Mouse (Mus musculus) stomach, postnatal 0 days (tissue): ENCODE measurements around the gene Mast4. TPM values are rescaled to one million over a fixed set of nuclear protein-coding genes. Genes with fewer than 3 reads are reported as not detected.

Source experiments
- ATAC-seq: fragments of 200-750 bp; cut with Nextera tagmentation; 2 replicates; pipeline ENCODE4 v1.8.0; 2017; ENCODE audit not compliant: low FRiP score, low TSS enrichment
- DNase-seq: peaks from one replicate; pipeline ENCODE4 v3.0.0-alpha.2; 2016; ENCODE audit warnings: low spot score
- H3K27ac ChIP-seq: fragments of 300-500 bp; sonication (generic); replicated peaks from 2 replicates; pipeline ENCODE4 v1.5.1; 2014; ENCODE audit warnings: mild to moderate bottlenecking, control low read depth
- H3K27me3 ChIP-seq: fragments of 300-500 bp; sonication (generic); 2 replicates; pipeline ENCODE4 v1.6.1; 2014; ENCODE audit warnings: low read length; ENCODE audit not compliant: control insufficient read depth, insufficient read depth
- H3K36me3 ChIP-seq: fragments of 300-500 bp; sonication (generic); 2 replicates; pipeline ENCODE4 v1.6.1; 2014; ENCODE audit warnings: low read length, mixed read lengths; ENCODE audit not compliant: control insufficient read depth, insufficient read depth
- H3K4me1 ChIP-seq: fragments of 300-500 bp; sonication (generic); replicated peaks from 2 replicates; pipeline ENCODE4 v1.6.1; 2014; ENCODE audit warnings: antibody characterized with exemption; ENCODE audit not compliant: control insufficient read depth, insufficient read depth
- H3K4me2 ChIP-seq: fragments of 300-500 bp; sonication (generic); replicated peaks from 2 replicates; pipeline ENCODE4 v1.6.1; 2014; ENCODE audit warnings: low read depth, mild to moderate bottlenecking, control low read depth, moderate library complexity
- H3K4me3 ChIP-seq: fragments of 300-500 bp; sonication (generic); 2 replicates; pipeline ENCODE4 v1.5.1; 2014; ENCODE audit warnings: low read depth, low read length, control low read depth
- H3K9ac ChIP-seq: fragments of 300-500 bp; sonication (generic); 2 replicates; pipeline ENCODE4 v1.6.1; 2014; ENCODE audit warnings: mild to moderate bottlenecking, low read length, control low read depth, mixed read lengths
- H3K9me3 ChIP-seq: fragments of 300-500 bp; sonication (generic); 2 replicates; pipeline ENCODE4 v1.6.1; 2016; ENCODE audit warnings: low read length; ENCODE audit not compliant: control insufficient read depth
- CTCF ChIP-seq: IDR thresholded peaks from 2 replicates; pipeline ENCODE4 v1.5.1; 2016; ENCODE audit warnings: antibody characterized with exemption, low read depth, mild to moderate bottlenecking, moderate library complexity
- EP300 ChIP-seq: optimal IDR thresholded peaks from 2 replicates; pipeline ENCODE3; 2016; ENCODE audit warnings: antibody characterized with exemption
- WGBS: fragments of 180-500 bp; shearing (Covaris S2); extraction: QIAGEN DNeasy Blood & Tissue Kit; methylation state at CpG from one replicate; pipeline ENCODE4 v1.1.7; 2014; 5-methylcytosine and 5-hydroxymethylcytosine counted together
- polyA plus RNA-seq: library from polyadenylated mRNA; unstranded; fragments of >200 nt; fragmentation: Nextera tagmentation; extraction: Ambion mirVana; gene quantifications from 2 replicates; pipeline ENCODE4 v1.2.1, GENCODE M21; 2015

Mast4 gene
- polyA plus RNA-seq, 1 experiment from 2014 or later, result 18.2 TPM

GRCm38 (mm10) chr13:103232171-103232570, 102.1 kb downstream of the Mast4 start:
- 90% methylated on average over 7 of the region's 7 CpGs for WGBS
- ATAC-seq (no peak), DNase-seq (no peak)
- Histone ChIP-seq H3K27me3 (no peaks in the 10 kb centered on the region), H3K27ac (no peak overlapping the region), H3K9me3 (no peaks in the 10 kb centered on the region), H3K4me1 (no peaks in the 10 kb centered on the region), H3K4me3 (no peak overlapping the region), H3K4me2 (no peak overlapping the region), H3K9ac (no peak overlapping the region), H3K36me3 (no peaks in the 10 kb centered on the region)
- TF ChIP-seq EP300 (no peak), CTCF (no peak)

- no peak for ATAC-seq
- no peak for DNase-seq
- no peaks in the 10 kb centered on the region for H3K9me3 ChIP-seq
- no peak overlapping the region for H3K9ac ChIP-seq
- 80% methylated on average over 4 of the region's 4 CpGs for WGBS
- H3K27me3 ChIP-seq, result no peaks in the 10 kb centered on the region
- no peaks in the 10 kb centered on the region for H3K36me3 ChIP-seq
- no peaks in the 10 kb centered on the region for H3K4me1 ChIP-seq
- no peak overlapping the region for H3K4me3 ChIP-seq
- H3K4me2 ChIP-seq, result no peak overlapping the region
- H3K27ac ChIP-seq, result no peak overlapping the region
- no peak for TF ChIP-seq EP300
- TF ChIP-seq CTCF, result no peak
Observed at GRCm38 (mm10) chr13:103229069-103229468, 105.2 kb downstream of the Mast4 start.

GRCm38 (mm10) chr13:103225895-103226815, 108.1 kb downstream of the Mast4 start:
- Histone ChIP-seq H3K4me3 (no peak overlapping the region), H3K9ac (no peak overlapping the region), H3K4me2 (no peak overlapping the region), H3K27me3 (no peaks in the 10 kb centered on the region), H3K4me1 (no peaks in the 10 kb centered on the region), H3K27ac (no peak overlapping the region), H3K9me3 (no peaks in the 10 kb centered on the region), H3K36me3 (no peaks in the 10 kb centered on the region)
- no peak for ATAC-seq
- no peak for TF ChIP-seq CTCF
- no peak for TF ChIP-seq EP300
- no peak for DNase-seq
- 60% methylated on average over 17 of the region's 17 CpGs for WGBS

- H3K4me2 ChIP-seq, result no peak overlapping the region
- H3K9ac ChIP-seq, result no peak overlapping the region
- TF ChIP-seq EP300 (no peak), CTCF (no peak)
- DNase-seq (no peak), ATAC-seq (no peak)
- H3K36me3 ChIP-seq, result no peaks in the 10 kb centered on the region
- H3K4me1 ChIP-seq, result no peaks in the 10 kb centered on the region
- no peak overlapping the region for H3K27ac ChIP-seq
- no peaks in the 10 kb centered on the region for H3K9me3 ChIP-seq
- WGBS, result 57% methylated on average over 11 of the region's 11 CpGs
- no peak overlapping the region for H3K4me3 ChIP-seq
- H3K27me3 ChIP-seq, result no peaks in the 10 kb centered on the region
Observed at GRCm38 (mm10) chr13:103225217-103225894, 108.9 kb downstream of the Mast4 start.

- Histone ChIP-seq H3K9ac (no peak overlapping the region), H3K36me3 (no peaks in the 10 kb centered on the region), H3K4me1 (no peaks in the 10 kb centered on the region), H3K4me3 (no peak overlapping the region), H3K4me2 (no peak overlapping the region), H3K27me3 (no peaks in the 10 kb centered on the region), H3K9me3 (no peaks in the 10 kb centered on the region), H3K27ac (no peak overlapping the region)
- ATAC-seq, result no peak
- 34% methylated on average over 11 of the region's 11 CpGs for WGBS
- TF ChIP-seq CTCF (no peak), EP300 (no peak)
- DNase-seq, result no peak
Observed at GRCm38 (mm10) chr13:103220479-103221064, 113.7 kb downstream of the Mast4 start.
